Mouse (Mus musculus): ENCODE results near the gene Corin.

Gene Corin

GRCm38 (mm10) chr5:72315282-72315681 lies 189.0 kb downstream of the Corin start:
- no peak for DNase-seq (ENCODE audit: low spot score)

GRCm38 (mm10) chr5:72298418-72299104 lies 205.7 kb downstream of the Corin start:
- DNase-seq (ENCODE audit: low spot score): no peak

- DNase-seq (ENCODE audit: low spot score): no peak
Observed at GRCm38 (mm10) chr5:72285077-72285476, 219.2 kb downstream of the Corin start.

GRCm38 (mm10) chr5:72282907-72283306 lies 221.4 kb downstream of the Corin start:
- DNase-seq (ENCODE audit: low spot score): no peak

GRCm38 (mm10) chr5:72269652-72270051 lies 234.6 kb downstream of the Corin start:
- DNase-seq (ENCODE audit: low spot score): peak; percentile 46

- DNase-seq (ENCODE audit: low spot score): no peak
Observed at GRCm38 (mm10) chr5:72269204-72269603, 235.1 kb downstream of the Corin start.

GRCm38 (mm10) chr5:72266955-72267535 lies 237.2 kb downstream of the Corin start:
- DNase-seq (ENCODE audit: low spot score): no peak

- no peak for DNase-seq (ENCODE audit: low spot score)
Observed at GRCm38 (mm10) chr5:72264195-72264751, 240.0 kb downstream of the Corin start.

- DNase-seq (ENCODE audit: low spot score): no peak
Observed at GRCm38 (mm10) chr5:72261802-72262324, 242.4 kb downstream of the Corin start.

- no peak for DNase-seq (ENCODE audit: low spot score)
Observed at GRCm38 (mm10) chr5:72259298-72259621, 245.0 kb downstream of the Corin start.

- DNase-seq (ENCODE audit: low spot score): no peak
Observed at GRCm38 (mm10) chr5:72258409-72259297, 245.6 kb downstream of the Corin start.

GRCm38 (mm10) chr5:72257084-72257483 lies 247.2 kb downstream of the Corin start:
- DNase-seq (ENCODE audit: low spot score): no peak

- DNase-seq (ENCODE audit: low spot score): no peak
Observed at GRCm38 (mm10) chr5:72254958-72255357, 249.3 kb downstream of the Corin start.

GRCm38 (mm10) chr5:72250180-72250579 lies 254.1 kb downstream of the Corin start:
- DNase-seq (ENCODE audit: low spot score): no peak
